Mouse (Mus musculus): ENCODE data around the gene Supt3. TPM values are rescaled to one million over a fixed set of nuclear protein-coding genes. Genes with fewer than 3 reads are reported as not detected.

Gene Supt3
- polyA plus RNA-seq (2012; ENCODE audit: insufficient read depth, low replicate concordance), result 11.1 and 11.4 TPM in 2 replicates

DNA sequence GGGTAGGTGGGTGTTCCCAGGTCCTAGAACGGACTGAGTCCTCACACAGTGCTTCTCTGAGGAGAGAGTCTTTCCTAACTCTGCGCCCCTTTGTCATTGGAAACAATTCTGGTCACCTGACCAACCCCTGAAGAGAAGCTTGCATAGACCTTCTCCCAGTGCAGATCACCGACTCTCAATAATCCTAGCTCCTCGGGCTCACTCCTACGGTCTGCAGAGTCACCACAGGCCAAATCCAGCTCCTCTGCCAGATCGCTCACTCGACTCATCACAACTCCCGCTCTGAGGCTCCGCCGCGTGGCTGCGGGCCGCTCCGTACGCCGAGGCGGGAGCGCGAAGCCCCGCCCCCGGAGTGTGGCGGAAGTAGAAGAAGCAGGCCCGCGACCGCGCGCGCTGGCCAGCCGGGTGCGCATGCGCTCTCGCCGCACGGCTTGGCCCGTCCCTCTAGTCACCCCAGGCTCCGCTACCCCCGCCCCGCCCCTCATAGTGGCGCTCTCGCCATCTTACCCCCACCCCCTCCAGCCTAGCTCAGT lies at the start of gene Supt3:
Supt3 (plus strand) TSS at position 415 of the 533 bp plus-strand sequence.
- H3K27me3 ChIP-seq (replicated peaks), result no peaks in the 10 kb centered on the region
- TF ChIP-seq GATA1 (IDR thresholded peaks at IDR 0.05; ENCODE audit: borderline replicate concordance, low read length), result no peak
- no peak for TF ChIP-seq FLI1 (IDR thresholded peaks at IDR 0.05; ENCODE audit: low read length)
- peaks cover 36% of the 10 kb centered on the region for H3K4me1 ChIP-seq
- H3K36me3 ChIP-seq (replicated peaks; ENCODE audit: low read length), result no peaks in the 10 kb centered on the region
- H3K4me3 ChIP-seq (replicated peaks), result peak within 1 kb of the TSS; percentile 97
- H3K9me3 ChIP-seq, result no peaks in the 10 kb centered on the region

DNA sequence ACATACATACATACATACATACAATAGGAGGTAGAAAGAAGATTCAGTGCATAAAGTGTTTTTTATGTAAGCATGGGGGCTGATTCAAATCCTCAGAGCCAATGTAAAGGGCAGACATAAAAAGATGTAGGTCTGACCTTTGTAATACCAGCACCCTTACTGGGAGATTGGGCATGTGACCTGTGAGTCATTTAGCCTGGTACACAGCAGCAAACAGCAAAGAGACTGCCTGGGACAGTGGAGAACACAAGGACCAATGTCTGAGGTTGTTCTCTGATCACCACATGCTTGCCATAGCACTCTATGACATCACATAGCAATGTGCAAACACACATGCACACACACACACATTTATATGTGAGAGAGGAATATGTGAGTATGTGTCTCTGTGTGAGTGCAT lies 49.3 kb upstream of the Supt3 start:
- Histone ChIP-seq H3K9me3 (no peaks in the 10 kb centered on the region), H3K4me1 (peaks cover 20% of the 10 kb centered on the region), H3K27me3 (replicated peaks) (peaks cover 3% of the 10 kb centered on the region), H3K4me3 (replicated peaks) (no peak overlapping the region), H3K36me3 (replicated peaks; ENCODE audit: low read length) (peaks cover 5% of the 10 kb centered on the region)
- TF ChIP-seq GATA1 (IDR thresholded peaks at IDR 0.05; ENCODE audit: borderline replicate concordance, low read length), result no peak

GRCm38 (mm10) chr17:44728464-44728863 lies 48.5 kb upstream of the Supt3 start:
- Histone ChIP-seq H3K36me3 (replicated peaks; ENCODE audit: low read length) (peaks cover 5% of the 10 kb centered on the region), H3K27me3 (replicated peaks) (peaks cover 4% of the 10 kb centered on the region)

GRCm38 (mm10) chr17:44733544-44734310 lies 43.2 kb upstream of the Supt3 start:
- no peaks in the 10 kb centered on the region for H3K36me3 ChIP-seq (replicated peaks; ENCODE audit: low read length)
- H3K4me1 ChIP-seq, result peaks cover 40% of the 10 kb centered on the region
- TF ChIP-seq FLI1 (IDR thresholded peaks at IDR 0.05; ENCODE audit: low read length), result no peak
- no peak for TF ChIP-seq GATA1 (IDR thresholded peaks at IDR 0.05; ENCODE audit: borderline replicate concordance, low read length)
- peaks cover 47% of the 10 kb centered on the region for H3K27me3 ChIP-seq (replicated peaks)
- H3K4me3 ChIP-seq (replicated peaks), result peak overlapping the region; percentile 96
- H3K9me3 ChIP-seq, result no peaks in the 10 kb centered on the region

More at GRCm38 (mm10) chr17:44728464-44728863, 48.5 kb upstream of the Supt3 start:
- H3K4me1 ChIP-seq, result peaks cover 20% of the 10 kb centered on the region
- TF ChIP-seq GATA1 (IDR thresholded peaks at IDR 0.05; ENCODE audit: borderline replicate concordance, low read length) (no peak), FLI1 (IDR thresholded peaks at IDR 0.05; ENCODE audit: low read length) (no peak)
- no peaks in the 10 kb centered on the region for H3K9me3 ChIP-seq
- no peak overlapping the region for H3K4me3 ChIP-seq (replicated peaks)

- Histone ChIP-seq H3K9me3 (no peaks in the 10 kb centered on the region), H3K4me3 (replicated peaks) (peak overlapping the region; percentile 96), H3K4me1 (peaks cover 39% of the 10 kb centered on the region), H3K36me3 (replicated peaks; ENCODE audit: low read length) (no peaks in the 10 kb centered on the region), H3K27me3 (replicated peaks) (peaks cover 56% of the 10 kb centered on the region)
- no peak for TF ChIP-seq FLI1 (IDR thresholded peaks at IDR 0.05; ENCODE audit: low read length)
- no peak for TF ChIP-seq GATA1 (IDR thresholded peaks at IDR 0.05; ENCODE audit: borderline replicate concordance, low read length)
Measured at GRCm38 (mm10) chr17:44734501-44735222, 42.3 kb upstream of the Supt3 start.

DNA sequence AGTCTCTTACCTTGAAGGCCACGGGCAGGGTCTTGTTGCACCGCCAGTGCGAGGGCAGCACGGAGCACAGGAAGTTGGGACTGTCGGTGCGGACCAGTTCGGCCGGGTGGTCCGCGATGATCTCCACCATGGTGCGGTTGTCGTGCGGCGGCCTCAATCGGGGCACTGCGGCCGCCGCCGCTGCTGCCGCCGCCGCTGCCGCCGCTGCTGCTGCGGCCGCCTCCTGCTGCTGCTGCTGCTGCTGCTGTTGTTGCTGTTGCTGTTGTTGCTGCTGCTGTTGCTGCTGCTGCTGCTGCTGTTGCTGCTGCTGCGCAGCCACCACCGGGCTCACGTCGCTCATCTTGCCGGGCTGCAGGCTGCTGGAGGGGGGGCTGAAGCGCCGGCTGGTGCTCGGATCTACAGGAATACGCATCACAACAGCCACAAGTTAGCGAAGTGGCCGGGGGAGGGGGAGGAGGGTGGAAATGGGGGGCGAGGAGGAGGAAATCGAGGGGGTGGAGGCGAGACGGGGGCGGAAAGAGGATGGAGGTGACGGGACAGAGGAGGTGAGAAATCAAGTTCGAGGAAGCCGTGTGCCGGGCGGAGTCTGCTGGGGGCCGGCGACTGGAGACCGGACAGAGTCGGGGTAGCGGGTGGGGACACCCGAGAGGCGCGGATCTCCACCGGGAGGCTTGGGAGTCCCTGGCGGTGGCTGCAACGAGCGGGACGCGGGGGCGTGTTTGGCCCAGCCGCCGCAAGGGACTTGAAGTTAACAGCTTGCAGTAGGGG lies 41.5 kb upstream of the Supt3 start:
- Histone ChIP-seq H3K27me3 (replicated peaks) (peaks cover 56% of the 10 kb centered on the region), H3K4me3 (replicated peaks) (peak overlapping the region; percentile 96), H3K4me1 (peaks cover 39% of the 10 kb centered on the region), H3K9me3 (no peaks in the 10 kb centered on the region), H3K36me3 (replicated peaks; ENCODE audit: low read length) (no peaks in the 10 kb centered on the region)
- TF ChIP-seq GATA1 (IDR thresholded peaks at IDR 0.05; ENCODE audit: borderline replicate concordance, low read length) (no peak), FLI1 (IDR thresholded peaks at IDR 0.05; ENCODE audit: low read length) (no peak)

GRCm38 (mm10) chr17:44735991-44736561 lies 40.9 kb upstream of the Supt3 start:
- TF ChIP-seq GATA1 (IDR thresholded peaks at IDR 0.05; ENCODE audit: borderline replicate concordance, low read length), result no peak
- Histone ChIP-seq H3K9me3 (no peaks in the 10 kb centered on the region), H3K4me1 (peaks cover 39% of the 10 kb centered on the region), H3K27me3 (replicated peaks) (peaks cover 63% of the 10 kb centered on the region), H3K4me3 (replicated peaks) (peak overlapping the region; percentile 96), H3K36me3 (replicated peaks; ENCODE audit: low read length) (no peaks in the 10 kb centered on the region)

GRCm38 (mm10) chr17:44737275-44738120 lies 39.5 kb upstream of the Supt3 start:
- TF ChIP-seq GATA1 (IDR thresholded peaks at IDR 0.05; ENCODE audit: borderline replicate concordance, low read length), result no peak
- TF ChIP-seq FLI1 (IDR thresholded peaks at IDR 0.05; ENCODE audit: low read length), result no peak
- Histone ChIP-seq H3K27me3 (replicated peaks) (peaks cover 63% of the 10 kb centered on the region), H3K36me3 (replicated peaks; ENCODE audit: low read length) (no peaks in the 10 kb centered on the region), H3K4me1 (peaks cover 39% of the 10 kb centered on the region), H3K4me3 (replicated peaks) (peak overlapping the region; percentile 90), H3K9me3 (no peaks in the 10 kb centered on the region)
